Mouse (Mus musculus): ENCODE measurements at regions not wholly inside any gene's neighbourhood (a gene's known extent, or its start where the extent isn't known, plus 50 kb on each side); places are given as distances from the start of the nearest gene placed in this dataset.
A peak's percentile ranks its signal among the peaks of the same experiment; 100 is the strongest.

GRCm38 (mm10) chr3:60698189-60698588, 225.6 kb downstream of the Mbnl1 start:
- no peak for DNase-seq (ENCODE audit: low spot score)

GRCm38 (mm10) chr3:60707139-60707538, 234.5 kb downstream of the Mbnl1 start:
- no peak for DNase-seq (ENCODE audit: low spot score)

GRCm38 (mm10) chr3:60712896-60713295, 240.3 kb downstream of the Mbnl1 start:
- DNase-seq (ENCODE audit: low spot score), result no peak

- no peak for DNase-seq (ENCODE audit: low spot score)
Observed at GRCm38 (mm10) chr3:60720322-60720721, 247.7 kb downstream of the Mbnl1 start.

- no peak for DNase-seq (ENCODE audit: low spot score)
Observed at GRCm38 (mm10) chr3:60731331-60731730, 258.7 kb downstream of the Mbnl1 start.

GRCm38 (mm10) chr3:60740543-60741294, 261.9 kb upstream of the P2ry1 start:
- DNase-seq (ENCODE audit: low spot score), result no peak

GRCm38 (mm10) chr3:60741379-60741778, 261.2 kb upstream of the P2ry1 start:
- no peak for DNase-seq (ENCODE audit: low spot score)

- DNase-seq (ENCODE audit: low spot score), result no peak
Observed at GRCm38 (mm10) chr3:60742232-60742631, 260.4 kb upstream of the P2ry1 start.

- DNase-seq (ENCODE audit: low spot score), result no peak
Observed at GRCm38 (mm10) chr3:60745075-60745474, 257.5 kb upstream of the P2ry1 start.

- no peak for DNase-seq (ENCODE audit: low spot score)
Observed at GRCm38 (mm10) chr3:60758568-60758967, 244.0 kb upstream of the P2ry1 start.

GRCm38 (mm10) chr3:60759046-60759445, 243.5 kb upstream of the P2ry1 start:
- DNase-seq (ENCODE audit: low spot score), result no peak

- DNase-seq (ENCODE audit: low spot score), result no peak
Observed at GRCm38 (mm10) chr3:60762874-60763273, 239.7 kb upstream of the P2ry1 start.

GRCm38 (mm10) chr3:60765079-60765478, 237.5 kb upstream of the P2ry1 start:
- no peak for DNase-seq (ENCODE audit: low spot score)

- no peak for DNase-seq (ENCODE audit: low spot score)
Observed at GRCm38 (mm10) chr3:60768996-60769395, 233.6 kb upstream of the P2ry1 start.

- no peak for DNase-seq (ENCODE audit: low spot score)
Observed at GRCm38 (mm10) chr3:60771866-60772265, 230.7 kb upstream of the P2ry1 start.

GRCm38 (mm10) chr3:60773383-60773782, 229.2 kb upstream of the P2ry1 start:
- DNase-seq (ENCODE audit: low spot score), result no peak

GRCm38 (mm10) chr3:60785137-60785875, 217.3 kb upstream of the P2ry1 start:
- DNase-seq (ENCODE audit: low spot score), result no peak

GRCm38 (mm10) chr3:60787989-60788388, 214.6 kb upstream of the P2ry1 start:
- no peak for DNase-seq (ENCODE audit: low spot score)

- DNase-seq (ENCODE audit: low spot score), result no peak
Observed at GRCm38 (mm10) chr3:60789441-60789840, 213.2 kb upstream of the P2ry1 start.

- no peak for DNase-seq (ENCODE audit: low spot score)
Observed at GRCm38 (mm10) chr3:60792166-60792565, 210.4 kb upstream of the P2ry1 start.

GRCm38 (mm10) chr3:60796207-60796606, 206.4 kb upstream of the P2ry1 start:
- DNase-seq (ENCODE audit: low spot score), result no peak

GRCm38 (mm10) chr3:60797808-60798207, 204.8 kb upstream of the P2ry1 start:
- peak; percentile 16 for DNase-seq (ENCODE audit: low spot score)

- no peak for DNase-seq (ENCODE audit: low spot score)
Observed at GRCm38 (mm10) chr3:60798461-60798860, 204.1 kb upstream of the P2ry1 start.

GRCm38 (mm10) chr3:60798862-60799261, 203.7 kb upstream of the P2ry1 start:
- no peak for DNase-seq (ENCODE audit: low spot score)
